Mouse (Mus musculus): Measurements from ENCODE around the gene Osbpl2.
A peak's percentile ranks its signal among the peaks of the same experiment; 100 is the strongest.

Gene Osbpl2

GRCm38 (mm10) chr2:180204501-180204900, 85.4 kb downstream of the Osbpl2 start:
- DNase-seq, result no peak

DNA sequence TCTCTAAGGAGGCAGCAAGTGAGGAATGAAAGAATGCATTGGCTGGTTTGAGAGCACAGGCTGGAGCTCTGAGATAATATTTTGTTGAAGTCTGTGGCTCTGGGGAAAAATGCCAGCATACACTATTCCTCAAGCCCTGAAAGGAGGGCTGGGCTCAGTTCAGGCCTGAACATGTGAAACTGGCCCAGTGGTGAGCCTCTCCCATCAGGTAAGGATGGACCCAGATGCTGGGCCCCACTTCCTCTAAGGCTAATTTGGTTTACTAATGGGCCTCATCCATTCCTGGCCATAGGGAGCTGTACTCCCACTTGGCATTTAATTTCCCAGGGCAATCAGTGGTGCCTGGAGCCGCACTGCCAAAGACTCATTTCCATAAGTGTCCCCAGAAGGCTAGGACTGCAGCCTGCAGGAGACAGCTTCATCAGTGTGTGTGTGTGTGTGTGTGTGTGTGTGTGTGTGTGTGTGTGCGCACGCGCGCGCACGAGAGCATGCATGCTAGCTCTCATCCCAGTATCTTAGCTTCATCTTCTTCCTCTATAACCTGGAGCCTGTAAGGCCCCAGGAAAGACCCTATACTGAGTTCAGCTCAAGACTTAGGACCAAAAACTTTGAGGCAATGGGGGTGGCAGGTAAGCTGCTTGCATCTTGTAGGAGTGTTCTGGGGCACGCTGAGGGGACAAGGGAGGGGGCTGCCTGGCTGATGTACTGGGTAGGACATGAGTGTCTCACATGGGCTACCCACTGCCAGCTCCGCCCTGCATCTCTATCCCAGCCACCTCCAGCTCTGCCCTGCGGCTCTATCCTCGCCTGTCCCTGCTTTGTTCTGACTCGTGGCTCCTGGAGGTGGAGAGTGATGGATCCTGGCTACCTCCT, 86.2 kb downstream of the Osbpl2 start:
- no peak for DNase-seq

DNA sequence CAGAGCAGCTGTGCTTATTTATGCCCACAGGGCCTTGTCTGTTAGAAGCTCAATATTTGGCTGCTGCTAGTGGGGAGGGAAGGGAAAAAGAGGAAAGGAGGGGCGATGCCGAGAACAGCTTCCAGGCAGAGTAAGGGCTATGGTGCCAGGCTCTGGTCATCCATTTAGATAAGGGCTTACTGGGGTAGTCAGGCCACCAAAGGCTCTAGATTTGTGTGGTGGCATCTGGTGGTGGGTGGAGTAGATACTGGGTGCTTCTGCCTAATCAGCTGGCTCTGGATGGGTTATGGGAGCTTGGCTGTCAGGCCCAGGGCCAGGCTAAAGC, 86.8 kb downstream of the Osbpl2 start:
- DNase-seq, result no peak

GRCm38 (mm10) chr2:180207840-180208239, 88.7 kb downstream of the Osbpl2 start:
- peak in 1 of 2 experiments; percentile 38 for DNase-seq

GRCm38 (mm10) chr2:180208976-180209375, 89.9 kb downstream of the Osbpl2 start:
- no peak for DNase-seq

- no peak for DNase-seq
Observed at GRCm38 (mm10) chr2:180212255-180212654, 93.1 kb downstream of the Osbpl2 start.
